Mouse (Mus musculus) macrophage (primary cell): ENCODE measurements around the gene Ephb1. TPM values are rescaled to one million over a fixed set of nuclear protein-coding genes. Genes with fewer than 3 reads are reported as not detected.

Experiments used
- H3K27ac ChIP-seq: fragments of 350-480 bp; formaldehyde crosslinking; 2 replicates; pipeline ENCODE4 v1.9.0; 2021
- H3K36me3 ChIP-seq: fragments of 350-480 bp; formaldehyde crosslinking; 2 replicates; pipeline ENCODE4 v1.9.0; 2021; ENCODE audit errors: inconsistent target
- H3K4me3 ChIP-seq: fragments of 350-480 bp; formaldehyde crosslinking; 2 replicates; pipeline ENCODE4 v1.9.0; 2021; ENCODE audit errors: inconsistent target
- H3K79me2 ChIP-seq: fragments of 350-480 bp; formaldehyde crosslinking; 2 replicates; pipeline ENCODE4 v1.9.0; 2021; ENCODE audit errors: inconsistent target
- WGBS: methylation state at CpG from one replicate; pipeline ENCODE4 v1.1.7; 2026; ENCODE audit warnings: inconsistent platforms; ENCODE audit not compliant: missing documents; 5-methylcytosine and 5-hydroxymethylcytosine counted together
- polyA plus RNA-seq: library from polyadenylated mRNA; stranded (reverse); fragments of 250-400 nt; gene quantifications from 3 replicates; pipeline ENCODE4 v1.2.4, GENCODE M21; 2018; ENCODE audit warnings: inconsistent platforms

Gene Ephb1
- polyA plus RNA-seq, 1 experiment from 2014 or later, result not detected

DNA sequence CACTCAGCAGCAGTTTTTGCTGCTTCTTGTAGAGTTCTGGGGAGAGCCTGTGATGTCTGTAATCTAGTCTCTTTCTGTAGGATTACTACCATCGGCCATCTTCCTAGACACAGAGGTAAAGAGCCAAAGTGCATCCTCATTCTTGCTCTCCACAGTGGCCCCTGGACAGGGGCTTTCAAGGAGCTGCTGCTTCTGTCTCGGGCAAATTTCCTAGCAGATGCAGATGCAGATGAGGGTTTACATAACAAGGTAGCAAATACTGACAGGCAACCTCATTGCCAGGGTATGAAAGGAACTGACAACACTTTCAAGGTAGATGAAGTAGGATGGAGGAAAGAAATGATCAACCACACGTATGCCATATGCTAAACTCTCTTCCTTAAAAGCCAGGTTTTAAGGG, 4.2 kb upstream of the Ephb1 start:
- H3K27ac ChIP-seq, result no peak overlapping the region
- no peak overlapping the region for H3K4me3 ChIP-seq
- 84% methylated on average over 2 of the region's 3 CpGs for WGBS
- no peaks in the 10 kb centered on the region for H3K36me3 ChIP-seq
- H3K79me2 ChIP-seq, result no peaks in the 10 kb centered on the region

DNA sequence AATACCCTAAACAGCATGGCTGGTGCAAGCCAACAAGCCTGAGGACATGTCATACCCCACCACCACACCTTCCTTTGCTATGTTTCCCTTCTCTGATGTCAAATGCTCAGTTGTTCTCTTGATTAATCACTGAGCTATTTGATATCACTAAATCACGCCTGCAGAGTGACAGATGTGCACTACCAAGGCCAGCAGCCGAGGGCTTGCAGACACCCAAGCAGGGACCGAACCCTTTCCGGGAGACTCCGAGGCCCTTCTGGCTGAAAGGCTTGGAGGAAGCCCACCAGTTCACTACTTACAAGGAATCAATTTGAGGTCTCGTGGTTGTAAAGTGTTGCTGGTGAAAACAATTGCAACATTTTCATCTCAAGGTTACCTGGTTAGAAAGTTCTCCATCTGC, 3.5 kb upstream of the Ephb1 start:
- 83% methylated on average over 6 of the region's 6 CpGs for WGBS
- H3K27ac ChIP-seq, result no peak overlapping the region
- H3K79me2 ChIP-seq, result no peaks in the 10 kb centered on the region
- no peaks in the 10 kb centered on the region for H3K36me3 ChIP-seq
- no peak overlapping the region for H3K4me3 ChIP-seq

DNA sequence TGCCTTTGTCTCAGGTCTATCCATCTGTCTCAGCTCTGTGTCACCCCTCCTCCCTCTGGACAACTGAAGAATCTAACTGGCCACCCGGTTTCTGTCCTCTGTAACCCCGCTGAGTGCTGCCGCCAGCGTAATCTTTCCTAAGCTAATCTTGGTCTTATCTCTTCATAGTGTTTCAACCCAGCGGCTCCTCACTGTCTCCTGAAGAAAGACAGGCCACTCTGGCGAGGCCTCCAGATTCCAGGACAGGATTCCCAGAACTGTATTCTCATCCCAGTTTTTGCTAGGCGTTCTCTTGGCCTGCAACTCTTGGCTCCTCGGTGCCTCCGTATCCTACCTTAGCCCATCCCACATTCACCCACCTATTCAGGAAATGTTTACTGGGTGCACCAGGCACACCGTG, 2.0 kb upstream of the Ephb1 start:
- 85% methylated on average over 10 of the region's 10 CpGs for WGBS
- Histone ChIP-seq H3K4me3 (no peak overlapping the region), H3K79me2 (no peaks in the 10 kb centered on the region), H3K27ac (no peak overlapping the region), H3K36me3 (no peaks in the 10 kb centered on the region)

DNA sequence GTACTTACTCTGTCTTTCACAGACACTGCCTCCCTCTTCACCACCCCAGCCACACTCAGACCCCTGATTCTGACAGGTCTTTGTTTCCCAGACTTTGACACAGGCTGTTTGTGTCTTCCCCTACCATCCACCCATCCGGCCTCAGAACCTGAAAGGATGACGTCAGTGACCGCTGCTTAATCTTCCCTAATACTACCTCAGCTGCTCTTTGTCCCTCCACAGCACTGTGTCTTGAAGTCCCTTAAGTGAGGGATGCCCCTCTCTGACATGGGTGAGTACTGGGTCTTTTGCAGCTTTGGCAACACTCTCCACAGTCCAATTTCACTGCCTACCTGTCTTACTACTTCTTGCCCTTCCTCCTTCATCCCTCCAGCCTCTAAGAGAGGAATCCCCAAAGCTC, 1.2 kb upstream of the Ephb1 start:
- Histone ChIP-seq H3K4me3 (no peak overlapping the region), H3K36me3 (no peaks in the 10 kb centered on the region), H3K27ac (no peak overlapping the region), H3K79me2 (no peaks in the 10 kb centered on the region)
- 71% methylated on average over 3 of the region's 3 CpGs for WGBS

DNA sequence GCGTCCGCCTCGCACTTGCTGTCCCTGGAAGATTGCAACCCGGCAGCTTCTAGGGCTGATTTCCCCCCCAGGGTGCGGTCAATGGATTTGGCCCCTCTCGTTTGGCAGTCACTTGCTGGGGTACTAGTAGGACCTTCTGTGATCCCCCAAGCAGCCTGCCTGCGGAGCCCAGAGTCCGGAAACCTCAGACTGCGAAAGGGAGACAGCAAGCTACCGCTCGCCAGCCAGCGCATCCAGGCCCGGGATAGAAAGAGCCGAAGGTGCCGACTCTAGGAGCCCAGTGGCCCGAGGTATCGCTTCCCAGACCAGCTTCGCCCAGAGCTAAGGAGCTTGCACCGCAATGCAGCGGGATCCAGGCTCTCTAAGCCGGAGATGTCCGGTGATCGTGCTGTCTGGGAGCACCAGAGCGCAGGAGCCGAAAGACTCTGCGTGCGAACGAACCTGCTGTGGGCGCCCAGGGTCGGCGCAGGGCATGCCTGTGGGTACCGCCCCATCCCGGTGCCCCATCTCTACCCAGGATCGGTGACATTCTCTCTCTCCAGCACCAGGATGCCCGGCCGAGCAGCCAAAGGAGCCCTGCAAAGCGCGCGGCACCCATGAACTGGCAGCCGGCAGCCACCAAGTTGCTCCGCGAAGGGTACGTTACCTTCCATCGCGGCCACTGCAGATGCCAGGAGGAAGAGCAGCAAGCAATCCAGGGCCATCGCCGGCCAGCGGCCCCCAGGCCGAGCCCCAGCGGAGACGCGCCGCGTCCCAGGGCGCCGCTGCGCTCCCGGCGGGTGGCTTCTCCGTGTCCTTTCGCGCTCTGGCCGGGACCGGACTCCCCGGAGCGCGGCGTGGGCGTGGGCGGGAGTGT, 629 bp downstream of the Ephb1 start:
- no peak overlapping the region for H3K4me3 ChIP-seq
- no peaks in the 10 kb centered on the region for H3K36me3 ChIP-seq
- H3K27ac ChIP-seq, result no peak overlapping the region
- 3% methylated on average over 70 of the region's 70 CpGs for WGBS
- H3K79me2 ChIP-seq, result no peaks in the 10 kb centered on the region

DNA sequence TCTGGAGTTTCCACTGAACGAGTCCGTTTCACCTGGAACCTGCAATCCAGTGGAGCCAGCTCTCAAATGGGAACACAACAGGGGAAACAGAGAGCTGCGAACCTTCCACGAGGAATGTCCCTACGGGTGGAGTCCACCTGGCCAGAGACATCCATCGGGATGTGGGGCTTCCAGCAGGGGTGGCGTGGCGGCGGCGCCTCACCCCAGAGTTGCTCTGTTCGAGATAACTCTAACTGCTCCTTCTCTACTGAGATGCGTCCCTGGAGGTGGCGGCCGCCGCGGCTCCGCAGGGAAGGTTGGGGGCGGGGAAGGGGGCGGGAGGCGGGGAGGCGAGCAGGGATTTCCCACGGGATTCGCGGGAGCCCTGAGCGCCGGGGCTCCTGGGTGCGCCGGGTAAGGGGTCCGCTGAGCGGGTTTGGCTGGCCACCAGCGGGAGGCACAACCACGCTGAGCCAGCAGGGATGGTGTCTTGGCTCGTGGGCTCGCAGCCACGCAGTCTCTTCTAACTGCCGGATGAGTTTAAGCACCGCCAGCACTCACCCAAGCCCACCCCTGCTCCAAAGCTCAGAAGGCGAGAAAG, 1.3 kb downstream of the Ephb1 start:
- WGBS, result 6% methylated on average over 38 of the region's 38 CpGs
- Histone ChIP-seq H3K4me3 (no peak overlapping the region), H3K79me2 (no peaks in the 10 kb centered on the region), H3K36me3 (no peaks in the 10 kb centered on the region), H3K27ac (no peak overlapping the region)

DNA sequence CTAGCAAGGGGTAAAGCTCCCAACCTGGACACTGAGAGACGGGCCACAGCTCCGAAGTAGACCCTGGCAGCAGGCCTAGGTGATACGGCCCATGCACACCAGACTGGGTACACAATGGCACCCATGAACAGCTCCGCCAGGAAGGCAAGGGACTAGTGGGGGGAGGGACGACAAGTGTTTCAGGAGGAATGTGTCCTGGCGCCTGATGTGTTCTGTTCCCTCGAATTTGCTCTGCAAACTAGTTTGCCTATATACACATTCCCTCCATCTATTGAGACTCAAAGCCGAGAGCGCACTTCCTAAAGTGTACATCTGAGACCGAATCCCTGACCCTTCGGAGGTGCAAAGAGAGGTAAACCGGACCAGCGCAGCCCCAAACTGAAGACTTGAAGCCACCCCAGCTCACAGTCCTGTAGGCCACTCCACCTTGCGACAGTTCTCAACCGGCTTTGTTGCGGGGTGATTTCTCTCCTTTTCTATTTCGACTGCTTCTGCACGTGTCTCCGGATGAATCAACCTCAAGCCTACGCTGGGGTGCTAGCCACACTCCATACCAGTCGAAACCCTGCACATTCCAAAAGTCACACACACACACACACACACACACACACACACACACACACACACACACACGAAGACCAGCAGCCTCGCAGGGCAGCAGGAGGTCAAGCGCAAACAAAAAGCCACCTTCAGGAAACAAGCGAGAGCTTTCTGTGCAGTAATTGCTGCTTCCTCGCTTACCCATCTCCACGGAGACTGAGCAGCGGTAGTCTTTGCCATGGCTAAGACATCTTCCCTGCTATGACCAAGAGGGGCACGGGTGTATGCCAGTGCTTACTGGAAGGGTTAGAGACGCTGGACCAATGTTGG, 2.1 kb downstream of the Ephb1 start:
- Histone ChIP-seq H3K79me2 (no peaks in the 10 kb centered on the region), H3K36me3 (no peaks in the 10 kb centered on the region), H3K4me3 (no peak overlapping the region), H3K27ac (no peak overlapping the region)
- WGBS, result 11% methylated on average over 30 of the region's 30 CpGs

DNA sequence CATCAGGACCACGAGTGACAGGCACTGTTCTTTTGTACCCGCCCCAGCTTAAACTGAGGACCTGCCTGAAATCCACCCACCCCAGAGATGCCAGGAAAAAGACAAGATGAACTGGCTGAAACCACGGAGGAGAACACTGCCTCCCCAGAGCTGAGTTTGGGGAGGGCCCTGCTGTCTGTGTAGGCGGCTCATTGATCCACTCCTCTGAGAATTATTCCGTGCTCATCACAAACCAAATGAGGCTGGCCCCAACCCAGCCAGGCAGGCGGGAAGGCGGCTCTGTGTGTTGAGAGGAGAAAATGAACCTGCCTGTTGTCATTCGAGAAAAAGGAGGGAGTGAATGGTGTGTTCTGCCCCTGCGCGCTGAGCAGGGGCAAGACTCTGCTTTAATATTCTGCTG, 2.8 kb downstream of the Ephb1 start:
- Histone ChIP-seq H3K4me3 (no peak overlapping the region), H3K79me2 (no peaks in the 10 kb centered on the region), H3K27ac (no peak overlapping the region), H3K36me3 (no peaks in the 10 kb centered on the region)
- 11% methylated on average over 10 of the region's 10 CpGs for WGBS

DNA sequence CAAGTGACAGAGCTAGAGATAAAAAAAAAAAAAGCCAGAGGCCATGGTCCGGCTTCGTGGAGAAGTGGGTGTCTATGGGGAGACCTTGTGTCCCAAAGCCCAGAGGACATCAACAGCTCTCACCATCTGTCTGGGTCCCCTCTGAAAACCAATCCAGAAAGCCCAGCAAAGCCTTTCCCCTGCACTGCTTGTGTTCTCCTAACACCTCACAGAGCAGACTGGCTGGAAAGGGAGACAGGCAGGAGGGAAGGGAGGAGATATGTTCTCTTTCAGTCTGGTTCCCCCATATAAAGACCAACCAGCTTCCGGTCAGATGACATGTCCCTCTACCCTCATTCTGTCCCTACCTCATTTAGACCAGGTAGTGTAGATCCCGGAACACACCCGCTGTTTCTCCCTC, 3.3 kb downstream of the Ephb1 start:
- no peak overlapping the region for H3K4me3 ChIP-seq
- no peak overlapping the region for H3K27ac ChIP-seq
- 42% methylated on average over 5 of the region's 5 CpGs for WGBS
- no peaks in the 10 kb centered on the region for H3K36me3 ChIP-seq
- H3K79me2 ChIP-seq, result no peaks in the 10 kb centered on the region

DNA sequence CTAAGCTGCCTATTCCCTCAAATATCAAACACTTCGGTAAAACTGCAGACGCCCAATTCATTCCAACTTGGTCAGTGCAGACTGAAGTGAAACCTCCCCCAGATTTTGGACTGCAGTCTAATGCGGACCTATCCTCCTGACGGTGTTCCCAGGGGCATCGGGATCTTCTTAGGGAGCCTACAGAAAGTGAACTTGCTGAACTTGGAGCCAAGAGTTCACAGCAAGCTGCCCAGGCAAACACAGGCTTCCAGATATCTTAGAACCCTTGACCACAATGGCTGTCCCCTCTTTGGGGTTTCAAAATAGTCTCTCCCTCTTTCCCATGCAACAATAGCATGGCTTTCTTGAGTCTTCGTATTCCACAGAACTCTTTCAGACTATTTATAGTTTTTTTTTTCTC, 3.8 kb downstream of the Ephb1 start:
- 74% methylated on average over 6 of the region's 6 CpGs for WGBS
- H3K36me3 ChIP-seq, result no peaks in the 10 kb centered on the region

DNA sequence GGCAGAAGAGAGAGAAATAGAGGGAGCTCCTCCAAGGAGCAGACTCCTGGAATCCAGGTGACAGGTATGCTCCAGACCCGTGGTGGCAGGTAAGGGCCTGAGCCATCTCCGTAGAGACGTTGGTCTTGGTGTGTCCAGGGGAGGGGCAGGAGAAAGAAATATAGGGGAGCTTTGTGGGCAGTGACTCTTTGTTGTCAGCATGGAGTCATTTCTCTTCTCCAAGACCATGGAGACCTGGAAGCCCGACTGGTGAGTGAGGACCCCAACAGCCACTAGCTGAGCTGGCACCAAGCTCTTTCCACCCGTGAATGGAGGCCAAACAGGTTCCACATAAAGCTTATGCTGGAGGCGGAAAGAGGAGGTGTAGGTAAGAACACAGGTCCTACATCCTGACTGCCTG, 4.4 kb downstream of the Ephb1 start:
- Histone ChIP-seq H3K36me3 (no peaks in the 10 kb centered on the region), H3K4me3 (no peak overlapping the region), H3K27ac (no peak overlapping the region), H3K79me2 (no peaks in the 10 kb centered on the region)
- WGBS, result 81% methylated on average over 6 of the region's 6 CpGs

More for the DNA sequence above, 3.8 kb downstream of the Ephb1 start:
- no peak overlapping the region for H3K27ac ChIP-seq
- H3K79me2 ChIP-seq, result no peaks in the 10 kb centered on the region
- no peak overlapping the region for H3K4me3 ChIP-seq

DNA sequence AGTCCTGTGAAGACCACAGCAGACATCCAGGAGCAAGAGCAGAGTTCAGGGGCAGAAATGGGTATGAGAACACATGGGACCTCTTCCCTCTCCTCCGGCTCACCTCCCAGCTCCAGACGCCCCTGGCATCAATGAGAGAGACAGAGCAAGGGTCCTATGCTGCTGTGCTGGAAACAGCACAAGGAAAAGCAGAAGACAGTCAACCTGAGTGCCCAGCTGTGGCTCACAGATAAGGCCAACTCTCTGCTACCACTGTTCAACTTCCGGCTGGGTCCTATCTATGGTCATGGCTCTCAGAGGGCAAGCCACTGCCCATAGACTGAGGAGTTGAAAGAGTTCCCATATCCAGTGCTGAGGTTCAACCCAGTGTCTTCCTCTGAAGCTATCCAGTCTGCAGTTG, 7.7 kb downstream of the Ephb1 start:
- Histone ChIP-seq H3K27ac (no peak overlapping the region), H3K36me3 (no peaks in the 10 kb centered on the region), H3K79me2 (no peaks in the 10 kb centered on the region), H3K4me3 (no peak overlapping the region)
- WGBS, result 80% methylated on average over 3 of the region's 3 CpGs

DNA sequence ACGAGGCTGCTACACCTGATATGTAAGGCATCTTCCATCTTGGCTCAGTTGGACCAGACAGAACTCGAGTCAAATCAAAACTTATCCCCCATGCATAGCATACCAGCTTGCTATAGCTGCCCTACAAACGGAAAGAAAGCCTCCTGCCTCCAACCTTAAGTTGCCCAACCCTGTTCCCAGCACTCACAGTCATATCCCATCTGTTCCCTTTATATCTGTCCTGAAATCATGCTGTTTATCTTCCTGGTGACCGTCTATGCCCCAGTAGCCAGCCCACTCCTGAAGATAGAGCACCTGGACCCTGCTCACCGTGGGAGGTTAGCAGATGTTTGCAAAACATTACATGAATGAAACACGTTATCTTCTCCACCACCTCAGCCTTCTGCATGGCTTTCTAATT, 9.0 kb downstream of the Ephb1 start:
- WGBS, result 70% methylated on average over 6 of the region's 6 CpGs
- Histone ChIP-seq H3K79me2 (no peaks in the 10 kb centered on the region), H3K27ac (no peak overlapping the region), H3K4me3 (no peak overlapping the region), H3K36me3 (no peaks in the 10 kb centered on the region)

DNA sequence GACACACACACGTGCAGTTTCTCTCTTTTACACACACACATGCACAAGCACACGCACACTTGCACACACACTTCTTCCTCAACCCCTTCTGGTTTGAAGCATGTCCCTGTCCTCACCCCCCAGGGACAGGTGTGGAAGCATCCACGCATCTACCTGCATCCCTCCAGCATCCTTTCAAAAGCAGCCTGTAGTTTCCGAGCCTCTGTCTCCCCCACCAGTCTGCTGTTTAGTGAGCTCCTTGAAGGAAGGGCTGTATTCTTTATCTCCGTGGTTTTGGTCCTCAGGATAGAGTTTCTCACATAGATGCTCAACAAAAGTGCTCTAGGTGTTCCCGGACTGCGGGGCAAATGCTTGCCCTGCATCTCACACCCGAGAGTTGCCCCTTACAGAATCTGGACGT, 9.4 kb downstream of the Ephb1 start:
- 80% methylated on average over 9 of the region's 9 CpGs for WGBS

More for the DNA sequence above, 9.4 kb downstream of the Ephb1 start:
- Histone ChIP-seq H3K27ac (no peak overlapping the region), H3K79me2 (no peaks in the 10 kb centered on the region), H3K4me3 (no peak overlapping the region), H3K36me3 (no peaks in the 10 kb centered on the region)
